Mouse (Mus musculus) fibroblast of lung, adult 2 months (primary cell): Measurements from ENCODE around the gene L3mbtl1.
"Not testable (repeated sequence)": the region's sequence is repeated elsewhere in the genome, so short reads cannot be mapped to it uniquely, and the experiment has no call there.

Experiments
- DNase-seq: peaks from one replicate; pipeline ENCODE4 v3.0.0-alpha.2; 2011; ENCODE audit warnings: low read depth

L3mbtl1 gene

DNA sequence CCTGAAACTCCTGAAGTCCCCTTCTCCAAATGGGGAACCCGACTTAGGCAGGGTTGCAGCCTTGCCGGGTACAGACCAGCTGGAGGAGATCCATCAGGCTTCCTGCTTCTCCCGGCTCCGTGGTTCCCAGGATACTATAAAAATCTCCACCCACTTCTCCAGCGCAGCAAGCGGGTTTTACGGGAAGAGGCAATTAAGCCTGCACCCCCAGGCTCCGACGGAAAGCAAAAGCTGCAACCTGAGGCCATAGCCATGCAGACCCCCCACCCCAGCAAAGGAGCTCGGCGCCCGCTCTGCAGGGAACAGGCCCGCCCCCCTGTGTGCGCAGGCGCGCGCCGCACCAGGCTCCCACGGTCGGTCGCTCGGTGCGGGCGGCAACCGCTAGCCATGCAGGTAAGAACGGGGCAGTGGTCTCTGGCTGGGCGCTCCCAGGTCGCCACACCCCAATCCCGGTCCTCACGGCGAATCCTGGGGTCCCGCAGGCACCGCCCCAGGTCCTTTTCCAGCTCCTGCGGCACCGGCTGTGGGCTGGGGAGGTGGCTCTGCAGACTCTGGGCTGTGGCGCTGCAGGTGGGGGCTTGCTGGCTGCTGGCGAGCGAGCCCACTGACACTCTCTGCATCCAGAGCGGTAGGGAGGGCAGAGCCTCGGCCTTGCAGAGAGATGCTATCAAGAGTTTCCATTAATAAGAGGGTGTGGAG is at the start of gene L3mbtl1:
Gene L3mbtl1, plus strand, starts transcription at position 325 of the 699 bp plus-strand sequence.
- no peak for DNase-seq

GRCm38 (mm10) chr2:162899256-162899655 is 44.0 kb upstream of the L3mbtl1 start:
- DNase-seq, result not testable (repeated sequence)

- no peak for DNase-seq
Measured at GRCm38 (mm10) chr2:162899880-162900589, 43.2 kb upstream of the L3mbtl1 start.

GRCm38 (mm10) chr2:162900590-162900916 is 42.7 kb upstream of the L3mbtl1 start:
- DNase-seq, result no peak

DNA sequence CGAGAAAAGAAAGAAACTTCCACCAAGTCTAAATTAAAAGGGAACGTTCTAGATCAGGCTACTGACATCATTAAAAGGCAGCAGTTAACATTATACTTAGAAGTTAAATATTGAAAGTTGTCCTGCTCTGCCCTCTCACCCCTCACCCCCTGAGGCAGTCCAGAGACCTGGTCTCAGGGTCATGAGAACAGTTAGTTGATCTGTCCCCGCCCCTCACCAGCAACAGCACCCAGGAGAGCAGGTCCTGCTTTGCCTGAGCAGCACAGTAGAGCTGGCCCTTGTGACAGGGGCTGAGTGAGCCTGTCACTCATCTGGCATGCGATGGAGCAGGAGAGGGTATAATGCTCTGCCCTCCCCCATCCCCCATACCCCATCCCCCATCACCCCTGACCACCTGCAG is 37.4 kb upstream of the L3mbtl1 start:
- no peak for DNase-seq

- no peak for DNase-seq
Measured at GRCm38 (mm10) chr2:162908052-162908491, 35.2 kb upstream of the L3mbtl1 start.

GRCm38 (mm10) chr2:162914040-162914439 is 29.2 kb upstream of the L3mbtl1 start:
- no peak for DNase-seq

GRCm38 (mm10) chr2:162914519-162914918 is 28.8 kb upstream of the L3mbtl1 start:
- no peak for DNase-seq

DNA sequence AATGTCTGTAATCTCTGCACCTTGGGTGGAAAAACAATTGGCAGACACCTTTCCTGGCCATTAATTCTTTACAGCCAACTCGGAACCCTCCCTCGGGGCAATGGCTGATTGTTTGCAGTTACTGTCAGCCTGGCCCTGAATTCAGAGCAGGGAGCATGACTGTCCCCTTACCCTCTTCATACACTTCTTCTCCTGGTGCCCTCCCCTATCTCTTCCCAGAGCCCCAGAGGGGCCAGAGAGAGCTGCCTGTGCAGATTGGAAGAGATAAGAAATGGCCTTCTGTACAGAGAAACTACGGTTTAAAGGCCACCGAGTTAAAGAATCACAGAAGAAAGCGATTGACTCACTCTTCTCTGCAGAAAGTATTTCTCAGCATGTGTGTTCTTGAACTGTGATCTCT is 23.3 kb upstream of the L3mbtl1 start:
- DNase-seq, result no peak

GRCm38 (mm10) chr2:162922183-162922582 is 21.1 kb upstream of the L3mbtl1 start:
- peak; percentile 34 for DNase-seq

DNA sequence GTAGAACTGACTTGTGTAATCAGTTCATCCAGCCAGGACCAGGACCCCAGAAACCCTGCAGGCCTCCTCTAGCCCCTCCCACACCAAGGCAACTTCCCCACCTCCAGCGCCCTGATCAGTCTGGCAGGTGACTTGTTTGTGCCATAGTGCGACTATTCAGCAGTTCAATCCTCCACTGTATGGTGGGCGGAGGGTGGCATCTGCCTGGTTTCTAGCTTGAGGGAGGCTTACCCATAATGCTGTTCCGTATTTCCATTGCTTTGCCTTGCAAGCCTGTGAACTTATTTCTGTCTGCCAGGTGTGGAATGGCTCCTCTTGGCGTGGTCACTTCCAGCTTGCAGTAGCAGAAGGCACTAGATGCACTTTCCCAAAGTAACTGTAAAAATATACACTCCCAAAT is 20.4 kb upstream of the L3mbtl1 start:
- no peak for DNase-seq

GRCm38 (mm10) chr2:162924126-162924525 is 19.1 kb upstream of the L3mbtl1 start:
- DNase-seq, result no peak

GRCm38 (mm10) chr2:162927918-162928585 is 15.2 kb upstream of the L3mbtl1 start:
- DNase-seq, result no peak

- DNase-seq, result no peak
Measured at GRCm38 (mm10) chr2:162929704-162930103, 13.6 kb upstream of the L3mbtl1 start.

DNA sequence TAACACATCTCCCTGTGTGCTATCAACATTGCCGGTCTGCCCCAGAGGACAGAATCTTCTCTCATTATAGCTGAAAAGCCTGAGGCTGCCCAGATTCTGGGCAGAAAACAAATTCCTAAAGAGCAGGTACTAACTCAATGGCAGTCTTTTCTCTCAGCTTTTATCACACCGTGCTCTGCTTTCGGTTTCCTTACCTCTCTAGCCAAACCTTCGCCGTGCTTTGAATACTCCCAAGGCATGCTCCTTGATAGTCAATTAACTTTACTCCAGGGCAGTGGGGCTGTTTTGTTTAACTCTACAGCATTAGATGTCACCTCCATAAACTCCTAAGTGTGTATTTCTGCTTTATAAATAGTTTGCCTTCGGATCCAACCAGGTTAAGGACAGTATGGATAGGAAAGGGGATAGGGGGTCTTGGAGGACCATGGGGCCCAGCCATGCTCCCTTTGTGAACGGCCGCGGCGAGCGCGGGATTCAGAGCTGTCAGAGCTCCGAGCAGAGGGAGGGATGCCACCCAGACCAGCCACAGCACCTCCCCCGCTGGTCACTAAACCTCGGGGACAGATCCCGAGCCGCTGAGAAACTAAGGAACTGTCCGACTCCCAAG is 12.7 kb upstream of the L3mbtl1 start:
- DNase-seq, result no peak

GRCm38 (mm10) chr2:162931123-162931673 is 12.1 kb upstream of the L3mbtl1 start, which contains the start of gene Srsf6:
Gene Srsf6 (plus strand): TSS chr2:162931528.
- DNase-seq, result peak; percentile 61

GRCm38 (mm10) chr2:162931674-162932650 is 11.3 kb upstream of the L3mbtl1 start:
- DNase-seq, result no peak

GRCm38 (mm10) chr2:162932706-162933105 is 10.6 kb upstream of the L3mbtl1 start:
- no peak for DNase-seq

DNA sequence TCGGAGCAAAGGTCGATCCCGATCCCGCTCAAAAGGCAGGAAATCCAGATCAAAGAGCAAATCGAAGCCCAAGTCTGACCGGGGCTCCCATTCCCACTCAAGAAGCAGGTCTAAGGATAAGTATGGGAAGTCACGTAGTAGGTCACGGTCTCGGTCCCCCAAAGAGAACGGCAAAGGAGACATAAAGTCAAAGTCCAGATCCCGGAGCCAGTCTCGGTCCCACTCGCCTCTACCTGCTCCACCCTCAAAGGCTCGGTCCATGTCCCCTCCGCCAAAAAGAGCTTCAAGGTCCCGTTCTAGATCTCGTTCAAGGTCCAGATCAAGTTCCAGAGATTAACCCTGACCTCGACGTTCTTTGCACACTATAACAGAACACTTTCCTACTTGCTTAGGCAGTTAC is 8.9 kb upstream of the L3mbtl1 start:
- no peak for DNase-seq

DNA sequence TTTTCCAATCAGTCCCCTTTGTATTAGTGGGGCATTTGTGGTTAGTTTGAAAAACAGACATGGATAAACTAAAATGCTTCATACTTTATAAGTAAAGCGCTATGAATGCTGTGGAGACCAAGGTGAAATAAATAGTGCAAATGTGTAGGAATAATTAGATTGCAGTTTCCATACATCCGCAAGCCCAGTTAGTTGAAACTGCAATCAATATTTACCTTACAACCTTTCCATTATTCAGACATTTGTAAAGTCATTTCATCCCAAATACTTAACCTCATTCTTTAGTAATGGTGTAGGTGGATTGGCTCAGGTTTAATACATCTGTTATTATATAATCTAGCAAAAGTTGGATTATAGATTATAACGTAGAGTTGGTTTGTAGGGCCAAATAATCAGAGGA is 7.6 kb upstream of the L3mbtl1 start:
- no peak for DNase-seq

DNA sequence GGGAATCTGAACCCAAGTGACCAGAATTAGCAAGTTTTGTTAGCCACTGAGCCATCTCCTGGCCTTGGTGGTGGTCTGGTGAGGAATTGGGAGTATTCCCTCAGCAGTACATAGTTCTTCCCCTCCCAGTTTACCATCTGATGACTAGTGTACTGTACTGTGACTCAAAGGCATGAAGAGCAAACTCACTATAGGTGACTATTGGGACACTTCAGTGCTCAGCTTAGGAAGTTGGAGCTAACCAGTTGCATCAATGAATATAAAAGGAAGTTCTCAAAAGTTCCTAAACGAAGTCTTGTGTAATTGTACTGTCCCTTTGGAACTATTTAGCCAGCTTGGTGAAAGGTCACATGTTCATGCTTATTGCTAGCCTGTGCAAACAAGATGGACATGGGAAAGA is 3.7 kb upstream of the L3mbtl1 start:
- no peak for DNase-seq
